Mouse (Mus musculus) neural tube, embryonic 15.5 days (tissue): ENCODE data around the gene Cfap157. TPM values are rescaled to one million over a fixed set of nuclear protein-coding genes. Genes with fewer than 3 reads are reported as not detected.

ENCODE experiments used
- ATAC-seq: fragments of 200-750 bp; cut with Nextera tagmentation; 2 replicates; pipeline ENCODE4 v1.8.0; 2017; ENCODE audit warnings: mild to moderate bottlenecking, moderate TSS enrichment, moderate library complexity; ENCODE audit not compliant: low FRiP score
- H3K27ac ChIP-seq: fragments of 300-500 bp; sonication (generic); replicated peaks from 2 replicates; pipeline ENCODE4 v1.5.1; 2015; ENCODE audit warnings: mild to moderate bottlenecking, inconsistent platforms
- H3K27me3 ChIP-seq: fragments of 300-500 bp; sonication (generic); replicated peaks from 2 replicates; pipeline ENCODE4 v1.6.1; 2015; ENCODE audit warnings: inconsistent platforms
- H3K36me3 ChIP-seq: fragments of 300-500 bp; sonication (generic); 2 replicates; pipeline ENCODE4 v1.6.1; 2015; ENCODE audit warnings: inconsistent platforms
- H3K4me1 ChIP-seq: fragments of 300-500 bp; sonication (generic); 2 replicates; pipeline ENCODE4 v1.6.1; 2015; ENCODE audit warnings: inconsistent platforms
- H3K4me2 ChIP-seq: fragments of 300-500 bp; sonication (generic); 2 replicates; pipeline ENCODE4 v1.6.1; 2015; ENCODE audit warnings: inconsistent platforms, mild to moderate bottlenecking, moderate library complexity
- H3K4me3 ChIP-seq: fragments of 300-500 bp; sonication (generic); replicated peaks from 2 replicates; pipeline ENCODE4 v1.5.1; 2015; ENCODE audit warnings: mild to moderate bottlenecking, inconsistent platforms
- H3K9ac ChIP-seq: fragments of 300-500 bp; sonication (generic); replicated peaks from 2 replicates; pipeline ENCODE4 v1.6.1; 2015; ENCODE audit warnings: mild to moderate bottlenecking, inconsistent platforms
- H3K9me3 ChIP-seq: fragments of 300-500 bp; sonication (generic); replicated peaks from 2 replicates; pipeline ENCODE4 v1.6.1; 2016; ENCODE audit warnings: inconsistent platforms
- WGBS: fragments of 180-500 bp; shearing (Covaris S2); methylation state at CpG from one replicate; pipeline ENCODE4 v1.1.7; 2015; ENCODE audit warnings: mixed read lengths; 5-methylcytosine and 5-hydroxymethylcytosine counted together
- polyA plus RNA-seq: library from polyadenylated mRNA; unstranded; fragments of >200 nt; fragmentation: Nextera tagmentation; extraction: Ambion mirVana; gene quantifications from 2 replicates; pipeline ENCODE4 v1.2.1, GENCODE M21; 2015

Cfap157 gene
- polyA plus RNA-seq, 1 experiment from 2014 or later = 1.1 TPM

DNA sequence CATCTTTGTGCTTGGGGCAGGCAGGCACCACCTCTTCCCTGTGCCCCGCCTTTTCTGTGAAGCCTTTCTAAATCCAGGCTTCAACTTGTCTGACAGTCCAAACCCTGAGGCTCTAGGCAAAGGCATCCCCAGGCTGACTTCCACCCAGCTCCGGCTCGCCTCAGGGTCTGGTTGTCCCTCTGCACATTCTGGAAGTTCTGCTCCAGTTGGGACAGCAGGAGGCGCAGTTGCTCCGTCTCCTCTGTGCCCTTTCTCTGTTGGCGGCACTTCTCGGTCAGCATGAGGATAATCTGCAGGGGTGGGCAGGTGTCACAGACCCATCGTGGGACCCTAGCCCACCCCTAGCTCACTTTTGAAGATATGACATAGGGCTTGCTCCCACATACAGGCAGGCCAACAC is 5.1 kb downstream of the Cfap157 start:
- WGBS = 23% methylated on average over 8 of the region's 8 CpGs
- no peaks in the 10 kb centered on the region for H3K9me3 ChIP-seq
- ATAC-seq = no peak

DNA sequence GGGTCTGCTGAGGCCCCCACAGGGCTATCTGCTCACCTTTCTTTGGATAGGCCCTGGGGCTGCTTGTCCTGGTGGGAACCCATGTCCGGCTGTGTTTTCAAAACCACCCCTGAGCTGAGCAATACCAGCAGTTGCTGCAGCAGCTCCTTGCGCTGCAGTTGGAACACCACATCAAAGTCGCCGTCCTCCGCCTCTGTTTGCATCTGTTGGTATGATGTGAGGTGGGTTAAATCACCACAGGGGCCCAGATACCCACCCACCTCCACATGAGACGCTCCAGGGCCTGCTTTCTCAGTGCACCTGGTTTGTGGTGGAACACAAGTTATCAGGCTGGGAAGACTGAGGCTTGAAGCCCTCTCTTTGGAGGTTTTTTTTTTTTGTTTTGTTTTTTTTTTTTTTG is 6.1 kb downstream of the Cfap157 start:
- H3K4me2 ChIP-seq = no peak overlapping the region
- H3K4me3 ChIP-seq = no peak overlapping the region
- no peak overlapping the region for H3K9ac ChIP-seq
- 0 out of 2 replicates have a peak, but pooled peaks cover 4% of the 10 kb centered on the region for H3K27me3 ChIP-seq
- no peaks in the 10 kb centered on the region for H3K36me3 ChIP-seq
- H3K4me1 ChIP-seq = peaks cover 18% of the 10 kb centered on the region
- no peaks in the 10 kb centered on the region for H3K9me3 ChIP-seq
- no peak for ATAC-seq
- 91% methylated on average over 6 of the region's 6 CpGs for WGBS
- H3K27ac ChIP-seq = no peak overlapping the region

More for the DNA sequence above, 5.1 kb downstream of the Cfap157 start:
- Histone ChIP-seq H3K4me2 (no peak overlapping the region), H3K4me3 (no peak overlapping the region), H3K36me3 (no peaks in the 10 kb centered on the region), H3K4me1 (peaks cover 20% of the 10 kb centered on the region), H3K27ac (no peak overlapping the region), H3K27me3 (0 out of 2 replicates have a peak, but pooled peaks cover 4% of the 10 kb centered on the region), H3K9ac (no peak overlapping the region)

DNA sequence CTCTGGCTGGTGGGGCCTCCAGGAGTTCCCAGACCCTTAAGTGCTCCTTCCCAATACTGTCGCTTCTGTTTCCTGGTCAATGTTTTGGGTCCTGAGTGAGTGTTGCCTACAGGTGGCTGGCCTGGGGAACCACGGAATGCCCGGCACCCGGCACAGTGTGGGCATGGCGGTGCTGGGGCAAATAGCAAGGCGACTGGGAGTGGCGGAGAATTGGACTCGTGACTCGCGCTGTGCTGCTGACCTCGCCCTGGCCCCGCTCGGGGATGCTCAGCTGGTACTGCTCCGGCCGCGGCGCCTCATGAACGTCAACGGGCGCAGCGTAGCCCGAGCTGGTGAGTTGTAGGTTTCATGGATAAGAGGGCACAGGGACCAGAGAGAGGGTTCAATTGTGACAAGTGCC is 8.0 kb downstream of the Cfap157 start:
- Histone ChIP-seq H3K9ac (peak overlapping the region; percentile 52), H3K27me3 (0 out of 2 replicates have a peak, but pooled peaks cover 4% of the 10 kb centered on the region), H3K9me3 (no peaks in the 10 kb centered on the region), H3K27ac (no peak overlapping the region), H3K4me3 (peak overlapping the region; percentile 71), H3K36me3 (no peaks in the 10 kb centered on the region), H3K4me1 (peaks cover 18% of the 10 kb centered on the region), H3K4me2 (peak overlapping the region; percentile 68)
- WGBS = 20% methylated on average over 22 of the region's 22 CpGs
- no peak for ATAC-seq

DNA sequence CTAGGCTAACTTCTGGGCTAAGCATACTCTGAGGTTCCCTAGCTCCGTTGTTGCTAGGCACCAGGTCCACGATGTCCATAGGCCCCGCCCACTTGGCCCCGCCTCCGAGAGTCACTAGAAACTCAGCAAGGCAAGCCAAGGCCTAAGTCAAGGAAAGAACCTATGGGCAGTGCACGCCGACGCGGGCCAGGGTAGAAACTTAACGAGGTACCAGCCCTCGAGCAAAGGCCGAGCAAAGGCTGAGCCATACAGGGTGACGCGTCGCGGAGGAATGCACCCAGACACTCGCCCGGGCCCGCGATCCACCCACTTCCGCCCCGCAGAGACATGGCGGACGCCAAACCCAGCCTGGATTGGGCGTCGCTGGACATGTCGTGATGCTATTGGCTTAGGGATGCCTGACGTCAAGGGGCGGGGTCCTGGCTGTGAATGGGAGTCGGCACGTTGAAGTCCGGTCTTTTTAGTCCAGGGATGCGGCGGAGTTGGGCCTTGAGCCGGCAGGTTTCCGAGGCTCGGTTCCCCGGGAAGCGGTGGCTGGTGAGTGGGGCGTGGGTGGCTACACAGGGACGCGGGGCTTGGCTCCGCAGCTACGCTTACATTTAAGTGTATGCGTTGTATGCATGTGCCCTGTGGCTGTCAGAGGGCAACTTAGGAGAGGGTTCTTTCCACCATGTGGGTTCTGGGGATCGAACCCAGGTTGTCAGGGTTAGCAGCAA is 8.7 kb downstream of the Cfap157 start, which contains the start of the genes Ttc16 and Ptrh1:
Gene Ttc16 (minus strand): TSS at position 275 of the 716 bp plus-strand sequence.
Gene Ptrh1 (plus strand): TSS at position 428 of the 716 bp plus-strand sequence.
- WGBS = under 1% methylated on average over 46 of the region's 46 CpGs

DNA sequence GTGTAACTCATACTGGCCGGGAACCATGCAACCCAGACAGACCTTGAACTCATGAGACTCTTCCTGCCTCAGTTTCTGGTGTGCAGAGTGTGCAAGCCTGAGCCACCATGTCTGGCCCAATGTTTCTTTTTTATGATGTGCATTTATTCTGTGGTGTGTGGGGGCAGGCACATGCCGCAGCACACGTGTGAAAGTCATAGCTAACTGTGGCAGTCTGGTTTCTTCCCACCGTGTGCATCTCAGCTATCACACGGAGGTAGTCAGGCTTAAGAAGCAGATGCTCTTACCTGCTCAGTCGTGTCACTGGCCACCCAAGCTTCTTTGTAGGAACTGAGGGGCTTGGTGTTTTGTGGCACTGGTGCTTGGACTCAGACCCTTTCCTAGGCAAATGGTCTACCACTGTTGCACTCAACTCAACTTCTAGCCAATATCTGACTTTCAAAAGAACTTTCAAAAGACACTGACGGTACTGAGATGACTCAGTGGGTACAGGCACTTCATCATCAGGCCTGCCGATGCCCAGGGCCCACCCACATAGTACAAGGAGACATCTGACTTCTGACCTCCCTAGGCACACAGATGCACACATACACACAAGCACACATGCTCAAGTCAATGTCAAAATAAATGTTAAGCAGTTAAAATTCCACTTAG is 11.5 kb downstream of the Cfap157 start:
- no peaks in the 10 kb centered on the region for H3K36me3 ChIP-seq
- H3K27ac ChIP-seq = no peak overlapping the region
- 88% methylated on average over 8 of the region's 8 CpGs for WGBS
- no peak overlapping the region for H3K9ac ChIP-seq
- H3K4me2 ChIP-seq = no peak overlapping the region
- no peaks in the 10 kb centered on the region for H3K9me3 ChIP-seq
- 0 out of 2 replicates have a peak, but pooled peaks cover 4% of the 10 kb centered on the region for H3K27me3 ChIP-seq
- no peak overlapping the region for H3K4me3 ChIP-seq
- no peak for ATAC-seq
- peaks cover 20% of the 10 kb centered on the region for H3K4me1 ChIP-seq

More for the DNA sequence above, 8.7 kb downstream of the Cfap157 start, which contains the start of the genes Ttc16 and Ptrh1:
- peak within 1 kb of the TSS; percentile 71 for H3K4me3 ChIP-seq
- H3K27me3 ChIP-seq = 0 out of 2 replicates have a peak, but pooled peaks cover 4% of the 10 kb centered on the region
- peak; percentile 98 for ATAC-seq
- peak within 1 kb of the TSS; percentile 68 for H3K4me2 ChIP-seq
- H3K9ac ChIP-seq = peak within 1 kb of the TSS; percentile 52
- H3K36me3 ChIP-seq = no peaks in the 10 kb centered on the region
- H3K4me1 ChIP-seq = peaks cover 18% of the 10 kb centered on the region
- H3K9me3 ChIP-seq = no peaks in the 10 kb centered on the region
- peak within 1 kb of the TSS; percentile 83 for H3K27ac ChIP-seq

DNA sequence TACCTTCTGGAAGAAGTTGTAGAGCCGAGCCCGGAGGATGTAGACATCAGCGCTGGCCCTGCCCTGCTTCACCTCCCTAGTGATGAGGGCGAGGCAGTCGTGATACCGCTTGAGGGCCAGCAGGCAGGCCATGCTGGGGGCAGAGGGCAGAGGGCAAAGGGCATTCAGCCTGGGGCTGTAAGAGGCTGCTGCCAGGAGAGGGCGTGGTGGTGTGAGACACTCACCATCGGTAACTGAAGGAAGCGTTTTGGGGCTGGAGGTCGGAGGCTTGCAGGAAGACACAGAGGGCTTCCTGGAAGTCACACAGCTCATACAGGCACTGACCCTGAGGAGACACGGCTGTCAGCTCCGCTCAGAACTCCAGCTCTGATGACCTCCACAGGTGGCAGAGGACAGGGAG is 12.3 kb downstream of the Cfap157 start:
- Histone ChIP-seq H3K9ac (no peak overlapping the region), H3K4me3 (no peak overlapping the region), H3K27ac (no peak overlapping the region), H3K9me3 (no peaks in the 10 kb centered on the region), H3K4me1 (peaks cover 20% of the 10 kb centered on the region), H3K27me3 (0 out of 2 replicates have a peak, but pooled peaks cover 4% of the 10 kb centered on the region), H3K4me2 (no peak overlapping the region), H3K36me3 (no peaks in the 10 kb centered on the region)
- WGBS = 33% methylated on average over 12 of the region's 12 CpGs
- ATAC-seq = no peak

DNA sequence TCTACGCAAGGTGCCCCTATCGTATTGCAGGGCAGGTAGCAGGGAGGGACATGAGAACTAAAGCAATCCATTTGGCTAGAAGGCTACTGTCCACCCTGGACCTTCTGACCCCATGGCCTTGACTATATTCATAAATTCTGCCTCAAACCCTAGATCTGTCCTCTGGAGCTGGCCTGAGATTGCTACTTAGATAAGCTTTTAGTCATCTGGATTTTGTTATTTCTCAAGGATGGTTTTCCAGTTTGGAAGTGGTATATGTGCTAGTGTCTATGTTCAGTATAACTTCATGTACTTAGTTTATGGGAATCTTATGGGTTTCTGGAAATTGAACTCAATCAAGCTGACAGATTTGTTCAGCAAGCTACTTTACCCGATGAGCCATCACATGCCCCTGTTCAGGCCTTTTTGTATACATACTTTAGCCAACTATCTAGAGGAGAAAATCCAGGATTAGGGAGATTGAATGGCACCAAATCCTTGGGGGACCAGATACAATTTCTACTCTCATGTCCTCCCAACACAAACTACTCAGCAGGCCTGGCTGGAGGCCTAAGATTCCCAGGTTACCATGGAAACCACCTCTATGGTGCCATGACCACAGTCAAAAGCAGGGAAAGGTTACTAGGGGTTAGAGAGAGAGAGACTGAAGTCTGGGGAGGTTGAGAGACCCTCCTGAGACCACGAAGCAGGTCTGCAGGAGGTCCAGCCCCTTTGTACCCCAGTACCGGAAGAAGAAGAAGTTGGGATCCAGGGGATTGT is 14.7 kb downstream of the Cfap157 start:
- no peak overlapping the region for H3K4me3 ChIP-seq
- ATAC-seq = no peak
- H3K4me1 ChIP-seq = 0 out of 2 replicates have a peak, but pooled peaks cover 2% of the 10 kb centered on the region
- no peak overlapping the region for H3K27ac ChIP-seq
- 75% methylated on average over 5 of the region's 5 CpGs for WGBS
- H3K9me3 ChIP-seq = no peaks in the 10 kb centered on the region
- no peaks in the 10 kb centered on the region for H3K27me3 ChIP-seq
- no peak overlapping the region for H3K9ac ChIP-seq
- no peaks in the 10 kb centered on the region for H3K36me3 ChIP-seq
- no peak overlapping the region for H3K4me2 ChIP-seq

DNA sequence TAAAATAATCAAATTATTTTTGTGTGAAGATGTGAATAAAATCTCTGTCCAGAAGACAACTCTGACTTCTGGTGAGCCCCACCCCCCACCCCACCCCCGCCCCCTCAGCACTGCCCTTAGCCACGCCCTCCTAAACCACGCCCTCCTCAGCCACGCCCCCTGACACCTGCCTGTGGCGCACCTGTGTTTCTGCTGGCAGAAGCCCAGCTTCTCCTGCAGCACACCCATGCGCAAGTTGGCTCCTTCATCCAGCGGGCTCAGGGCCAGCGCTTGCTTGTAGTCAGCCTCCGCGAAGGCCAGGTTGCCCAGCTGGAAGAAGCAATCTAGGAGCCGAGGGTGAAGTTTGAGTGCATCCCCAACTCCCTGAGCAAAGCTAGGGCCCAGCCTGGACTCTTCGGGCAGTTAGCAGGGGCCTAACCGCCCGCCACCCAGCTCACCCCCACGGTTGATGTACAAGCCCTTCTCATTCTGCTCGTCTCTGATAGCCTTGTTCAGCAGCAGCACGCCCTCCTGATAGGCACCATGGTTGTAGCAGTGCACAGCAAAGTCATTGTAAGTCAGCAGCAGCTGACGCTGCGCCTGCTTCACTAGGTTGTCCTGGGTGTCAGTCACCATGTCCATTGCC is 15.5 kb downstream of the Cfap157 start:
- Histone ChIP-seq H3K27ac (no peak overlapping the region), H3K4me2 (no peak overlapping the region), H3K4me1 (0 out of 2 replicates have a peak, but pooled peaks cover 2% of the 10 kb centered on the region), H3K4me3 (no peak overlapping the region), H3K9me3 (no peaks in the 10 kb centered on the region), H3K27me3 (no peaks in the 10 kb centered on the region), H3K9ac (no peak overlapping the region), H3K36me3 (no peaks in the 10 kb centered on the region)
- ATAC-seq = no peak
- 61% methylated on average over 19 of the region's 19 CpGs for WGBS

DNA sequence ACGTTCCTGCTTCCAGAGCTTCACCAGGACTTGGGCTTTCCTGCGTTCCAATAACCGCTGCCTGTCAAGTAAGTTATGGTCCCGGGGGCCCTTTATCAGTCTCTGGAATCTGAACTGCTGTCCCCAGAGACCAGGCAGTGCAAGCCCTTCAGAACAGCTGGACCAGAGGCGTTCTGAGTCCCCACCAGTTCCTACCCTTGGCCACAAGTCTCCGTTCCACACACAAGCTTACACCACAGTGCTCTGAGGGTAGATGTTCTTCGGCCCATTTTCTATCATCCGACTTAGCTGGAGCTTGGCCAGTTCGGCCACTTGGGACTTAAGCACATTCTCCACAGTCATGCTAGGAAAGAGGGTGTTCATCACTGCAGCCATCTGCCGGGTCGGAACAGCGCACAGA is 17.0 kb downstream of the Cfap157 start:
- no peak overlapping the region for H3K9ac ChIP-seq
- no peak overlapping the region for H3K4me3 ChIP-seq
- H3K27ac ChIP-seq = no peak overlapping the region
- H3K9me3 ChIP-seq = no peaks in the 10 kb centered on the region
- WGBS = 73% methylated on average over 12 of the region's 12 CpGs
- H3K4me2 ChIP-seq = no peak overlapping the region
- peaks cover 13% of the 10 kb centered on the region for H3K36me3 ChIP-seq
- no peak for ATAC-seq
- H3K4me1 ChIP-seq = 0 out of 2 replicates have a peak, but pooled peaks cover 2% of the 10 kb centered on the region
- H3K27me3 ChIP-seq = no peaks in the 10 kb centered on the region

DNA sequence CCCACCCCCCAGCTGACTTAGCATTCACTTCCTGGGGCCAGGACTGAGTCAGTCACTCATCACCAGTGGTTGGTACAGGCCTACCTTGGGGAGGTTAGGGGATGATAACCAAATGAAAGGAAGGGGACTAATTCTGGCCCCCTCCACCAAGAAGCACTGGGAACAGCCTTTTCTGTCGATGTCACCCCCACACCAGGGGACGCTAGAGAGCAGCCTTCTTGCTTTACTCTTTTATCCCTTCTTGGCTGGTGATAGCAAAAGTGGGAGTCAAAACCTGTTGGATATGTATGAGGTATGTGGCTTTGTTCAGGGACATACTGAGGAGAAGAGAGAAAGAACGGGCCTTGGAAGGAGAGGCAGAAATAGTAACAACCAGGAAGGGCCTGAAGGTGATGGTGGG is 20.9 kb downstream of the Cfap157 start:
- Histone ChIP-seq H3K36me3 (peaks cover 33% of the 10 kb centered on the region), H3K9me3 (no peaks in the 10 kb centered on the region), H3K27me3 (no peaks in the 10 kb centered on the region), H3K9ac (no peak overlapping the region), H3K4me1 (peaks cover 8% of the 10 kb centered on the region), H3K4me2 (no peak overlapping the region), H3K4me3 (no peak overlapping the region), H3K27ac (no peak overlapping the region)
- 86% methylated on average over 3 of the region's 3 CpGs for WGBS
- ATAC-seq = no peak

DNA sequence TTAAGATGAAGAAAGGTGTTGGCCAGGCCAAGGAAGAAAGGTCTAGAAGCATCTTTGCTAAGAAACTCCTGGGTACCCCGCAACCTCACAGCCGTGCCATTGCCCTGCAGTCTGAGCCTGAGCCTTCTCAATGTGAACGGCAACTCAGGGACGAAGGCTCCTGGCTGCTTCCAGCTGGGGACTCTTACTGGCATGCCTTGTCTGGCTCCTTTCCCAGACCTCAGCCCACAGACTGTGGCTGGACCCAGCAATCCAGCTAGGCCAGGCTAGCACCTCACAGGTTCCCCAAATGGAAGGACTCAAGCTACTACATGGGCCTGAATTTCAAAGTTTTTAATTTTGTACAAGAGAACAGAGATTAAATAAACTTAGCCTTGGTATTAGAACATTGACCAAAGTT is 22.4 kb downstream of the Cfap157 start:
- Histone ChIP-seq H3K4me3 (no peak overlapping the region), H3K9ac (no peak overlapping the region), H3K9me3 (no peaks in the 10 kb centered on the region), H3K4me1 (peaks cover 15% of the 10 kb centered on the region), H3K27ac (no peak overlapping the region), H3K36me3 (peaks cover 33% of the 10 kb centered on the region), H3K27me3 (no peaks in the 10 kb centered on the region), H3K4me2 (no peak overlapping the region)
- 85% methylated on average over 4 of the region's 4 CpGs for WGBS
- ATAC-seq = no peak
